Mouse (Mus musculus) hindbrain, postnatal 0 days (tissue): ENCODE results near the gene Igfbp1. TPM values are rescaled to one million over a fixed set of nuclear protein-coding genes. Genes with fewer than 3 reads are reported as not detected.

Experiments used
- ATAC-seq: fragments of 200-750 bp; cut with Nextera tagmentation; 2 replicates; pipeline ENCODE4 v1.8.0; 2017; ENCODE audit warnings: mild to moderate bottlenecking, moderate TSS enrichment, moderate library complexity
- DNase-seq: peaks from one replicate; pipeline ENCODE4 v3.0.0-alpha.2; 2015; ENCODE audit warnings: low spot score
- H3K27ac ChIP-seq: fragments of 300-500 bp; sonication (generic); 2 replicates; pipeline ENCODE4 v1.5.1; 2014; ENCODE audit warnings: mild to moderate bottlenecking
- H3K27me3 ChIP-seq: fragments of 300-500 bp; sonication (generic); 2 replicates; pipeline ENCODE4 v1.6.1; 2014; ENCODE audit warnings: low read length, mixed read lengths; ENCODE audit not compliant: insufficient read depth
- H3K36me3 ChIP-seq: fragments of 300-500 bp; sonication (generic); 2 replicates; pipeline ENCODE4 v1.6.1; 2014; ENCODE audit warnings: low read length, mixed read lengths; ENCODE audit not compliant: insufficient read depth
- H3K4me1 ChIP-seq: fragments of 300-500 bp; sonication (generic); 2 replicates; pipeline ENCODE4 v1.6.1; 2014; ENCODE audit warnings: antibody characterized with exemption, low read length, mixed read lengths; ENCODE audit not compliant: insufficient read depth
- H3K4me2 ChIP-seq: fragments of 300-500 bp; sonication (generic); 2 replicates; pipeline ENCODE4 v1.6.1; 2014; ENCODE audit warnings: low read depth, mild to moderate bottlenecking, low read length, moderate library complexity, mixed read lengths
- H3K4me3 ChIP-seq: fragments of 300-500 bp; sonication (generic); 2 replicates; pipeline ENCODE4 v1.5.1; 2014; ENCODE audit warnings: low read length
- H3K9ac ChIP-seq: fragments of 300-500 bp; sonication (generic); replicated peaks from 2 replicates; pipeline ENCODE4 v1.6.1; 2014; ENCODE audit warnings: mild to moderate bottlenecking, low read length, moderate library complexity, mixed read lengths
- H3K9me3 ChIP-seq: fragments of 300-500 bp; sonication (generic); 2 replicates; pipeline ENCODE4 v1.6.1; 2016; ENCODE audit warnings: low read length, mixed read lengths
- CTCF ChIP-seq: IDR thresholded peaks from 2 replicates; pipeline ENCODE4 v1.5.1; 2016; ENCODE audit warnings: antibody characterized with exemption, control low read depth, low read depth
- WGBS: fragments of 180-500 bp; shearing (Covaris S2); extraction: QIAGEN DNeasy Blood & Tissue Kit; methylation state at CpG from one replicate; pipeline ENCODE4 v1.1.7; 2014; 5-methylcytosine and 5-hydroxymethylcytosine counted together
- polyA plus RNA-seq: library from polyadenylated mRNA; unstranded; fragments of >200 nt; fragmentation: Nextera tagmentation; extraction: Ambion mirVana; gene quantifications from 2 replicates; pipeline ENCODE4 v1.2.1, GENCODE M21; 2015
- total RNA-seq: library from RNA; depleted of rRNA; stranded (reverse); fragments of >200 nt; gene quantifications from 2 replicates; pipeline ENCODE4 v1.2.3, GENCODE M21; 2014

The Igfbp1 gene
- total and polyA plus RNA-seq, 2 experiments from 2014 or later, result not detected

DNA sequence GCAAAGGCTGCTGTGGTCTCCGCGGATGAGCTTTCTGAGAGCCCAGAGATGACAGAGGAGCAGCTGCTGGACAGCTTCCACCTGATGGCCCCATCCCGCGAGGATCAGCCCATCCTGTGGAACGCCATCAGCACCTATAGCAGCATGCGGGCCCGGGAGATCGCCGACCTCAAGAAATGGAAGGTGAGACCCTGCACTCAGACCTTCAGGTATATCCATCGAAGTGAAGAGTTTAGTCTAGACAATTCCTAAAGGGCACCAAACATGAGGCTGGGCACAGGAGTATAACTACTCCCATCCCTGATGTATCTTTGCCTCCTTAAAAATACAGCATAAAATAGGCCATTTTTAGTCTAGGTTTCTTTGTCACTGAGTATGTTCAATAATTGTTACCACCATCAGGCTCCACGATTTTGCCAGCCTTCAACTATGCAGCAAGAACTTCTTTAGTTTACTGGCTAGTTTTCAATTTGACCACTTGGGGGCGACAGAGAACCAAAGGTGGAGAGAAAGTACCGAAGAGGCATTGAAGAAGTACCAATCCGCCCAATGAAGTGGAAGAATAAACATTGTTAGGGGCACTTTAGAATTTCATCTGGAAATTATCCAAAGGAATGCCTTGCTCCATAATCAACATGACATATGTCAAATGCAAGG is 2.3 kb downstream of the Igfbp1 start:
- 56% methylated on average over 14 of the region's 14 CpGs for WGBS
- no peak overlapping the region for H3K27ac ChIP-seq
- no peaks in the 10 kb centered on the region for H3K4me1 ChIP-seq
- no peak overlapping the region for H3K4me3 ChIP-seq
- ATAC-seq, result no peak
- H3K36me3 ChIP-seq, result no peaks in the 10 kb centered on the region
- peak; percentile 84 for TF ChIP-seq CTCF
- DNase-seq, result peak; percentile 83
- no peak overlapping the region for H3K9ac ChIP-seq
- no peaks in the 10 kb centered on the region for H3K27me3 ChIP-seq
- no peak overlapping the region for H3K4me2 ChIP-seq
- no peaks in the 10 kb centered on the region for H3K9me3 ChIP-seq

- no peak for TF ChIP-seq CTCF
- 79% methylated on average over 9 of the region's 9 CpGs for WGBS
- no peak; the same call in 1 of the 2 replicates for ATAC-seq
Measured at GRCm38 (mm10) chr11:7200393-7200783, 2.8 kb downstream of the Igfbp1 start.

GRCm38 (mm10) chr11:7202206-7202605 is 4.6 kb downstream of the Igfbp1 start:
- H3K9ac ChIP-seq, result no peak overlapping the region
- ATAC-seq, result no peak
- H3K36me3 ChIP-seq, result no peaks in the 10 kb centered on the region
- no peaks in the 10 kb centered on the region for H3K27me3 ChIP-seq
- H3K4me2 ChIP-seq, result no peak overlapping the region
- no peak for DNase-seq
- H3K27ac ChIP-seq, result no peak overlapping the region
- no peaks in the 10 kb centered on the region for H3K9me3 ChIP-seq
- WGBS, result 86% methylated on average over 7 of the region's 7 CpGs
- H3K4me3 ChIP-seq, result no peak overlapping the region
- TF ChIP-seq CTCF, result no peak
- H3K4me1 ChIP-seq, result no peaks in the 10 kb centered on the region

More at GRCm38 (mm10) chr11:7200393-7200783, 2.8 kb downstream of the Igfbp1 start:
- no peak overlapping the region for H3K4me2 ChIP-seq
- no peaks in the 10 kb centered on the region for H3K27me3 ChIP-seq
- H3K9ac ChIP-seq, result no peak overlapping the region
- H3K27ac ChIP-seq, result no peak overlapping the region
- no peak overlapping the region for H3K4me3 ChIP-seq
- no peaks in the 10 kb centered on the region for H3K4me1 ChIP-seq
- no peaks in the 10 kb centered on the region for H3K9me3 ChIP-seq
- H3K36me3 ChIP-seq, result no peaks in the 10 kb centered on the region
- DNase-seq, result no peak

DNA sequence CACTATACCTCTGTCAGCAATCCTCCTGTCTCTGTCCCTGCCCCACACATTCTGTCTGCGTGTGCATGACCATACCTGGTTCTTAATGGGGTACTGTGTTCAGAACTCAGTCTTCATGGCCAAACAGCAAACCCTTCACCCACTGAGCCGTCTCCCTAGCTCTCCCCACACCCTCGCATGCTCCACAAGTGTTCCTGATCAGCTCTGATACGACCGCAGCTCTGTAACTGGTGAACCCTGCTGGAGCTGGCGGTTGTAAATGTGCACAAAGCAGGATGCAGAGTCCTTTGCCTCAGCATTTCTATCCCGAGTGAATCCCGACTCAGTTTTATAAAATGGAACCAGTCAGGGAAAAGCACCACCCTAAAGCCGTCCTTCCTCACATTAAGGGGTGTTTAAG is 6.3 kb downstream of the Igfbp1 start:
- ATAC-seq, result no peak

GRCm38 (mm10) chr11:7210343-7210742 is 12.8 kb downstream of the Igfbp1 start:
- WGBS, result 17% methylated on average over 6 of the region's 6 CpGs
- Histone ChIP-seq H3K27ac (no peak overlapping the region), H3K27me3 (no peaks in the 10 kb centered on the region), H3K9ac (no peak overlapping the region), H3K4me1 (0 out of 2 replicates have a peak, but pooled peaks cover 4% of the 10 kb centered on the region), H3K4me3 (no peak overlapping the region), H3K36me3 (peaks cover 10% of the 10 kb centered on the region; the same call in 1 of the 2 replicates), H3K9me3 (no peaks in the 10 kb centered on the region), H3K4me2 (peak overlapping the region; percentile 76; the same call in 1 of the 2 replicates)
- peak; percentile 90 for TF ChIP-seq CTCF
- ATAC-seq (peak; percentile 25; the same call in 1 of the 2 replicates), DNase-seq (peak; percentile 85)

More for the DNA sequence above, 6.3 kb downstream of the Igfbp1 start:
- no peaks in the 10 kb centered on the region for H3K9me3 ChIP-seq
- WGBS, result 88% methylated on average over 9 of the region's 9 CpGs
- TF ChIP-seq CTCF, result no peak
- H3K27ac ChIP-seq, result no peak overlapping the region
- H3K27me3 ChIP-seq, result no peaks in the 10 kb centered on the region
- H3K9ac ChIP-seq, result no peak overlapping the region
- no peak overlapping the region for H3K4me2 ChIP-seq
- peaks cover 10% of the 10 kb centered on the region; the same call in 1 of the 2 replicates for H3K36me3 ChIP-seq
- H3K4me3 ChIP-seq, result no peak overlapping the region
- H3K4me1 ChIP-seq, result no peaks in the 10 kb centered on the region
- no peak for DNase-seq

- H3K4me2 ChIP-seq, result peak overlapping the region; percentile 76
- DNase-seq (peak; percentile 63), ATAC-seq (no peak)
- H3K9ac ChIP-seq, result no peak overlapping the region
- H3K9me3 ChIP-seq, result no peaks in the 10 kb centered on the region
- no peak for TF ChIP-seq CTCF
- peaks cover 10% of the 10 kb centered on the region; the same call in 1 of the 2 replicates for H3K36me3 ChIP-seq
- 12% methylated on average over 9 of the region's 9 CpGs for WGBS
- no peaks in the 10 kb centered on the region for H3K27me3 ChIP-seq
- H3K4me3 ChIP-seq, result no peak overlapping the region
- 0 out of 2 replicates have a peak, but pooled peaks cover 4% of the 10 kb centered on the region for H3K4me1 ChIP-seq
- H3K27ac ChIP-seq, result no peak overlapping the region
Measured at GRCm38 (mm10) chr11:7211211-7211610, 13.6 kb downstream of the Igfbp1 start.

GRCm38 (mm10) chr11:7212126-7212798 is 14.7 kb downstream of the Igfbp1 start:
- H3K4me1 ChIP-seq, result 0 out of 2 replicates have a peak, but pooled peaks cover 4% of the 10 kb centered on the region

More at GRCm38 (mm10) chr11:7212126-7212798, 14.7 kb downstream of the Igfbp1 start:
- WGBS, result 14% methylated on average over 17 of the region's 17 CpGs
- DNase-seq (no peak), ATAC-seq (no peak)
- Histone ChIP-seq H3K4me2 (peak overlapping the region; percentile 76), H3K27ac (no peak overlapping the region), H3K36me3 (peaks cover 10% of the 10 kb centered on the region; the same call in 1 of the 2 replicates), H3K4me3 (peak overlapping the region; percentile 62), H3K9me3 (no peaks in the 10 kb centered on the region), H3K27me3 (no peaks in the 10 kb centered on the region), H3K9ac (peak overlapping the region; percentile 66; the same call in 1 of the 2 replicates)
- no peak for TF ChIP-seq CTCF
